Mouse (Mus musculus): Measurements from ENCODE around the gene Sec14l1.
"Not testable (repeated sequence)": the region's sequence is repeated elsewhere in the genome, so short reads cannot be mapped to it uniquely, and the experiment has no call there.

GRCm38 (mm10) chr11:117065602-117066001 lies 49.4 kb upstream of the Sec14l1 start:
- not testable (repeated sequence) for TF ChIP-seq EP300 (IDR thresholded peaks at IDR 0.05; ENCODE audit: low read depth in 1 of 2, low read length in 2 of 2); MAFK (IDR thresholded peaks at IDR 0.05; ENCODE audit: borderline replicate concordance, low read depth, low read length); CTCF (IDR thresholded peaks at IDR 0.05 in 2 of 3, conservative IDR thresholded peaks at IDR 0.05 in 1 of 3; ENCODE audit: control insufficient read depth in 1 of 3, insufficient read depth in 1 of 3, low read depth in 2 of 3, low read length in 3 of 3, poor library complexity in 1 of 3, severe bottlenecking in 1 of 3); TAL1 (IDR thresholded peaks at IDR 0.05; ENCODE audit: low read length); CHD1 (IDR thresholded peaks at IDR 0.05; ENCODE audit: low read depth, low read length); E2F4 (IDR thresholded peaks at IDR 0.05; ENCODE audit: borderline replicate concordance, low read depth, low read length); USF1 (IDR thresholded peaks at IDR 0.05; ENCODE audit: low read depth, low read length); NRF1 (IDR thresholded peaks at IDR 0.05; ENCODE audit: insufficient read depth, low read depth, low read length, poor library complexity, severe bottlenecking); TCF12 (IDR thresholded peaks at IDR 0.05; ENCODE audit: low read depth, low read length); ZMIZ1 (IDR thresholded peaks at IDR 0.05; ENCODE audit: low read depth, low read length); UBTF (IDR thresholded peaks at IDR 0.05; ENCODE audit: borderline replicate concordance, insufficient read depth, low read depth, low read length); MEF2A (IDR thresholded peaks at IDR 0.05; ENCODE audit: extremely low read depth, insufficient replicate concordance, low read depth, low read length, poor library complexity, severe bottlenecking)

Data from MEL (cell line).